Mouse (Mus musculus): ENCODE results near the gene Rasgrf1.

DNA sequence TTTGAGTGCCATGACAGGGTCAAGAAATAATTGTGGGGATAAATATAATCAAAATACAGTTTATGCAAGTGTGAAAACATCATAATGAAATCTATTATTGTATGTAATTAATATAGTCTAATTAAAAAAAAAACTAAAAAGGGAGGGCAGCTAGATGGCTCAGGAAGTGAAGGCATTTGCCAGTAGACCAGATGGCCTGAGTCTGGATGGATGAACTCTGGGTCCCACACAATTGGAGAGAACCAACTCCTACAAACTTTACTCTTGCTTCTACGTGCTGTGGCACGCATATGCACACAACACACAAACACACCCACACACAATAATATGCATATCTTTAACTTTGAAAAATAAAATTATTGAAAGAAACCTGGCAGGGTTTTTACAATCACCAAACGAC lies 131.8 kb downstream of the Rasgrf1 start:
- TF ChIP-seq CTCF (IDR thresholded peaks at IDR 0.05; ENCODE audit: insufficient read depth, low read depth, low read length) (no peak), POLR2A (IDR thresholded peaks at IDR 0.05; ENCODE audit: insufficient read depth, low read depth, low read length) (no peak)

Measured in olfactory bulb, adult 2 months (tissue).